9 mouse cellular contexts compared by ENCODE assay signal in genomic region chr4:151127636-151128548, GRCm38 (mm10). TPM values are rescaled to one million over a fixed set of nuclear protein-coding genes. Genes with fewer than 3 reads are reported as not detected.
DNase-seq lines count a peak whose midpoint lies in the region; ATAC-seq and TF ChIP-seq lines count a peak whose summit lies in the region.
"Had no signal": no experiment of that assay in that cellular context is flagged by ENCODE, and none has a peak within 500 bp of the region (broad histone marks: within the 10 kb centered on the region; RNA-seq: fewer than 3 reads in every experiment).

No protein-coding gene starts in this region.

- H3K27me3 ChIP-seq in E14TG2a.4 (ENCODE audit: insufficient read depth, low read length) = peaks cover 75% of the 10 kb centered on the region
- H3K27me3 ChIP-seq in forebrain, embryonic 16.5 days (replicated peaks; ENCODE audit: control insufficient read depth, insufficient read depth, low read length) = no peaks in the 10 kb centered on the region
- H3K27me3 ChIP-seq in midbrain, embryonic 10.5 days (ENCODE audit: low read depth, poor library complexity, severe bottlenecking) = peaks cover 27% of the 10 kb centered on the region

- no peak for TF ChIP-seq CTCF in E14TG2a.4 (conservative IDR thresholded peaks at IDR 0.05; ENCODE audit: low read length)

- H3K4me2 ChIP-seq in forebrain, embryonic 16.5 days (ENCODE audit: low read length) = peak overlapping the region; percentile 64

- H3K4me3 ChIP-seq in E14TG2a.4 (replicated peaks; ENCODE audit: low read length) = peak overlapping the region; percentile 84
- H3K4me3 ChIP-seq in forebrain, embryonic 16.5 days (replicated peaks; ENCODE audit: low read length) = peak overlapping the region; percentile 58
- peak overlapping the region; percentile 76 for H3K4me3 ChIP-seq in midbrain, embryonic 10.5 days

- intact Hi-C loops in gastrocnemius, postnatal 14 days (cut with DNase I; ENCODE audit: low total_unique reads) = no loop called here

- H3K36me3 ChIP-seq in E14TG2a.4 (ENCODE audit: insufficient read depth, low read length) = no peaks in the 10 kb centered on the region
- H3K36me3 ChIP-seq in forebrain, embryonic 16.5 days (ENCODE audit: control insufficient read depth, insufficient read depth) = no peaks in the 10 kb centered on the region
- H3K36me3 ChIP-seq in midbrain, embryonic 10.5 days = peaks cover 40% of the 10 kb centered on the region

- H3K27ac ChIP-seq in forebrain, embryonic 16.5 days (ENCODE audit: low read length) = peak overlapping the region; percentile 100
- peak overlapping the region; percentile 100 for H3K27ac ChIP-seq in midbrain, embryonic 10.5 days (replicated peaks)

- peaks cover 48% of the 10 kb centered on the region for H3K4me1 ChIP-seq in E14TG2a.4 (replicated peaks; ENCODE audit: low read depth, low read length)
- H3K4me1 ChIP-seq in forebrain, embryonic 16.5 days (replicated peaks; ENCODE audit: control insufficient read depth, insufficient read depth, low read length) = peaks cover 43% of the 10 kb centered on the region
- H3K4me1 ChIP-seq in midbrain, embryonic 10.5 days = peaks cover 56% of the 10 kb centered on the region

- ATAC-seq in forebrain, embryonic 16.5 days = peak; percentile 47

- peak overlapping the region; percentile 80 for H3K9ac ChIP-seq in forebrain, embryonic 16.5 days (replicated peaks; ENCODE audit: low read depth, low read length)

- H3K9me3 ChIP-seq in E14TG2a.4 (ENCODE audit: low read length) = no peaks in the 10 kb centered on the region
- no peaks in the 10 kb centered on the region for H3K9me3 ChIP-seq in forebrain, embryonic 16.5 days (ENCODE audit: control insufficient read depth, low read length)
- no peaks in the 10 kb centered on the region for H3K9me3 ChIP-seq in midbrain, embryonic 10.5 days (replicated peaks)

- DNase-seq in cerebellum, adult 9-10 months = peak; percentile 58
- no peak for DNase-seq in cerebellum, adult 11-12 months
- DNase-seq in midbrain, embryonic 10.5 days (ENCODE audit: low spot score) = peak; percentile 75
- DNase-seq in urinary bladder, adult 18-20 months (ENCODE audit: low spot score in 2 of 2) = no peak
- DNase-seq in c-Kit-positive CD71-positive TER-119-positive erythroid progenitor cells, embryonic 14.5 days (ENCODE audit: low spot score) = no peak
- no peak for DNase-seq in gastrocnemius, postnatal 14 days

- WGBS in forebrain, embryonic 16.5 days = 5% methylated on average over 10 of the region's 10 CpGs
- WGBS in midbrain, embryonic 10.5 days = 5% methylated on average over 9 of the region's 10 CpGs

RNA-seq across cellular contexts. Expression of gene Gm13090, which starts 38.5 kb away (rescaled TPM):
- polyA plus RNA-seq in forebrain, embryonic 16.5 days (2015; fragmentation: Nextera tagmentation; extraction: Ambion mirVana) = 0.39 TPM in 1 of 2 replicates, not detected in the other
- not detected in 2 replicates for polyA plus RNA-seq in midbrain, embryonic 10.5 days (2016; fragmentation: Nextera tagmentation; extraction: Ambion mirVana)
- total RNA-seq in gastrocnemius, postnatal 14 days (2021) = not detected
- polyA plus RNA-seq: liver, embryonic 16.5 days had no signal

Comparison
In these comparisons a context has a peak if more than half of its experiments do, and no peak if none do; other contexts are left out.
1. DNase-seq: peak in cerebellum, adult 9-10 months (single experiment) and midbrain, embryonic 10.5 days (single experiment); none in cerebellum, adult 11-12 months (single experiment), urinary bladder, adult 18-20 months (0 of 2), c-Kit-positive CD71-positive TER-119-positive erythroid progenitor cells, embryonic 14.5 days (single experiment) and gastrocnemius, postnatal 14 days (single experiment).
2. Peak in every context shown above with its lines, with median percentiles within 50 percentile points of each other: H3K4me3 ChIP-seq.